In the genomic region with DNA sequence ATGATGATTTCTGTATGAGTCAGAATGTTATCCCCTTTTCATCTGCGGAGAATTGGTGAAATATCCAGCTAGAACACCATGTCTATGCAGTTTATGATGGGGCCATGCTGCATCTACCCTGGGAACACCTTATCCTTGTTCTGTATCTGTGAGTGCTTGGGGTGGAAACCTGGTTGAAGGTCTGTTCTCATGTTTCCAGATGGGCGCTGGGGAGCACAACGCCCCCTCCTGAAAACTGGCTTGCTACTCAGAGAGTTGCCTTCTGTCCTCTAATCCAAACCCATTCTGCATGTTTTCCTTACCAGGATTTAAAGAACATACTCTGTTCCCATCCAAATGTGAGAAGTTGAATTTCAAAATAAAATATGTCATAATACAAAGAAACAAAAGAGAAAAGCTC, we compare ENCODE assay signal across 15 mouse cellular contexts.
"Had no signal": no experiment of that assay in that cellular context is flagged by ENCODE, and none has a peak within 500 bp of the region (broad histone marks: within the 10 kb centered on the region; RNA-seq: fewer than 3 reads in every experiment).

No protein-coding gene starts in this region.

- H3K9ac ChIP-seq: kidney, embryonic 15.5 days; limb, embryonic 13.5 days; liver, embryonic 14.5 days; neural tube, embryonic 15.5 days; stomach, embryonic 15.5 days had no signal

- H3K36me3 ChIP-seq: kidney, embryonic 15.5 days; limb, embryonic 13.5 days; neural tube, embryonic 15.5 days; stomach, embryonic 15.5 days had no signal

- H3K4me1 ChIP-seq: kidney, embryonic 15.5 days; limb, embryonic 13.5 days; neural tube, embryonic 15.5 days; stomach, embryonic 15.5 days had no signal

- H3K4me3 ChIP-seq: kidney, embryonic 15.5 days; limb, embryonic 13.5 days; myocyte; neural tube, embryonic 15.5 days; stomach, embryonic 15.5 days had no signal

- ATAC-seq: intestine, embryonic 16.5 days; lung, postnatal 0 days had no signal

- DNase-seq: kidney, adult 2 months; kidney, postnatal 25 days; lung, adult 2 months; lung, postnatal 36 days; midbrain, embryonic 14.5 days; right cerebral cortex, postnatal 4 days; thymus, postnatal 4 days had no signal

- H3K4me2 ChIP-seq: kidney, embryonic 15.5 days; limb, embryonic 13.5 days; neural tube, embryonic 15.5 days; stomach, embryonic 15.5 days had no signal

- H3K27ac ChIP-seq: kidney, embryonic 15.5 days; limb, embryonic 13.5 days; liver, embryonic 14.5 days; neural tube, embryonic 15.5 days; stomach, embryonic 15.5 days had no signal

- H3K27me3 ChIP-seq: kidney, embryonic 15.5 days; limb, embryonic 13.5 days; neural tube, embryonic 15.5 days; stomach, embryonic 15.5 days had no signal

- H3K9me3 ChIP-seq: kidney, embryonic 15.5 days; limb, embryonic 13.5 days; neural tube, embryonic 15.5 days; stomach, embryonic 15.5 days had no signal
